Mouse (Mus musculus): Measurements from ENCODE around the gene F830045P16Rik. TPM values are rescaled to one million over a fixed set of nuclear protein-coding genes. Genes with fewer than 3 reads are reported as not detected.

F830045P16Rik gene
- polyA plus RNA-seq, 1 experiment: not detected

DNA sequence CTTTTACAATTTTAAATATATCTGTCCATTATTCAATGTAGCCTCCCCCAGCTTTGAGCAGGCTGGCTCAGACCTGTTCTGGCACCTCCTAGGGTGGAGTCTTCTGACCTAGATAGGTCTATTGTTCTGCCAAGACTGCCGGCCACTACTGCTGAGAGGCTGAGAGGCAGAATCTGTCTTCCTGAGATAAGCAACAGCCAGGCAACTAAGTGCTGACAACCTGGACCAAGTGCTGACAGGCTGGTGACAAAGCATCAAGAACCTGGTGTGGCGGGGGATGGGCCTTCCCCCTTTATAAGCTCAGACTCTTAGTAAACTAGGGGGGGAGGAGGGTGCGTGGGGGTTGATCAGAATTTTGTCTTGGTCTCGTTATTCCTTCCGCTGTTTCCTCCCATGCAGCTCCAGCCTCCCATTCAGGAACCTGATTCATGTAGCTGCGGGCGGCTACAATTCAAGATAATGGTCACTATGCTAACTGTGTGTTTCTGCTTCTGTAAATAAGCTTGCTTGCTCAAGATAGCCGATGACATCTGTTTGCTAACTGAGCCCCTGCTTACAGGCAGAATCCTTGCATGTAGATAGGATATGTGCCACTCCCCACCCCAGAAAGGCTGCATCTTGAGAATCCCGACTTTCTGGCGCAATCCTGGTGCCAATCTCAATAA lies 115.4 kb downstream of the F830045P16Rik start:
- no peak for TF ChIP-seq GATA1 (IDR thresholded peaks at IDR 0.05; ENCODE audit: low read length)

DNA sequence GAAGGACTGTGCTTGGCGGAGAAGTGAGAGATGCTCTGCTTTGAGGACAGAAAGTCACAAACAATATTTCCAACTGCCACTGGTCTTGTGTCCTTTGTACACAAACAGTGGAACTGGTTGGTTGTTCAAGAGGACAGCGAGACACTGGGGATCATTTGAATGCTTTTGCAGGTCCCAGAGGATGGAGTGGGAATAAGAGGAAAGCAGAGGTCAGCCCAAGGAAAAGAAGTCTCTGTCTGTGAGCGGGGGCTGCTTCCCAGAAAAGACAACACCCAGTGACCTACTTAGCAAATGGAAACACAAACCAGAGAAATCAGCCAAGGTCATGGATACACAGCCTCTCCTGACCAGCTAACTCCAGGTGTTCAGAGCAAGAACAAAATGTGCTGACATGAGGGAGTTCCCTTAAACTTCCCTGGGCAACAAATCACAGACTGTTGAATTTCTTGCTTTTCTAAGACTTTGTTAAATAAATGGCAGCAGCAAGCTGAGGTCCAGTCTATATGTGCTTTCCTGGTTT lies 117.0 kb downstream of the F830045P16Rik start:
- no peak for TF ChIP-seq GATA1 (IDR thresholded peaks at IDR 0.05; ENCODE audit: low read length)

DNA sequence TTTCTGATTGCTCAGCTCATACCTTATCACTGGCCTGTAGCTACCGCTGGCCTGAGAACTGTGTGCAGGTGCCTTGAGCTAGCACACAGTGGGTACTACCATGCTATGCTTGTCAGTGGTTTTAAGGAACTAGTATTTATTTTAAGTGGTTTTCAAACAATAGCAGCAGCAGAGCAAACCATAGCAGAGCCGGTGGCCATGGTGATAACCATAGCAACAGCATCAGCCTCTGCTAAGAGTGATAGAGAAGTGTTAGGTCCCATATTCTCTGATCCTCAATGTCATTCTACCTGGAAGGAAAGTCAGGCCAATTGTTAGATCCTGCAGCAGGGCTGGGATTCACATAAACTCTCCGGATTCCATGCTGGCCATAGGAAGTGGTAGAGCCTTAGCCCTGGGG lies 121.8 kb downstream of the F830045P16Rik start:
- TF ChIP-seq GATA1 (IDR thresholded peaks at IDR 0.05; ENCODE audit: low read length): no peak

DNA sequence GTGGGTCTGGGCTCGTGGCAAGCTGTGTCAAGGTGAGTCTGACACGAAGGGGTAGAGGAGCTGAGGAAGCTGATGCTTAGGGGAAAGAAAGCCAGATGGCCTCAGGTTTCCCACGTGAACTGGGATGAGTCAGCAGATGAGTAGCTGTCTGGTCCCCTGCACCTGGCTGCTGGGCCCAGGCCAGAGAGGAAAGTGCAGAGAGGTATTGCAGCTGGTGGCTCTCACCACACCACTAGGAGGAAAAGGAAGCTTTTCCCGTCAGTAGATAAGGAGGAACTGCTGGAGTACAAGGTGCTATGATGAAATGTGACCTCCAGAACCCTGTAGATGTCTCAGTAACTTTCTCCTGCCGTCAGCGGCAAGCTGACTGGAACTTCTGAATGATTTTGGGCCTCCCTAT lies 122.9 kb downstream of the F830045P16Rik start:
- TF ChIP-seq GATA1 (IDR thresholded peaks at IDR 0.05; ENCODE audit: low read length): no peak

DNA sequence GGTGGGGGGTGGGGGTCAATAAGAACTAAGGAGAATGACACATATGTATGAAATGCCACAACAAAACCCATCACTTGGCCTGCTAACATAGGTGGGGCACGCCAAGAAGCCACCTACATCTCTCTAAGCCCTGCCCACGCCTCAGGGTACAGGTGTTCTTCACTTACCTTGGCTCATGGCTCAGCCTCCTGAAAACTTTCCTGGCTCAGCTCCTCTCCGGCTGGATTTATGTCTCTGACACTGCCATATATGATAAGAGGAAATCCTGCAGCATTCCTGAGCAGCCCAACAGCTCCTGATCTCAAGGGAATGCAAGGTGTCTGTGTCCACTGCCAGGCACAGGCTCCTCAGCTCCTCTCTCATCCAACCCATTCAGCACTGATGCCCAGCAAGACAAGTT lies 124.8 kb downstream of the F830045P16Rik start:
- no peak for TF ChIP-seq GATA1 (IDR thresholded peaks at IDR 0.05; ENCODE audit: low read length)

DNA sequence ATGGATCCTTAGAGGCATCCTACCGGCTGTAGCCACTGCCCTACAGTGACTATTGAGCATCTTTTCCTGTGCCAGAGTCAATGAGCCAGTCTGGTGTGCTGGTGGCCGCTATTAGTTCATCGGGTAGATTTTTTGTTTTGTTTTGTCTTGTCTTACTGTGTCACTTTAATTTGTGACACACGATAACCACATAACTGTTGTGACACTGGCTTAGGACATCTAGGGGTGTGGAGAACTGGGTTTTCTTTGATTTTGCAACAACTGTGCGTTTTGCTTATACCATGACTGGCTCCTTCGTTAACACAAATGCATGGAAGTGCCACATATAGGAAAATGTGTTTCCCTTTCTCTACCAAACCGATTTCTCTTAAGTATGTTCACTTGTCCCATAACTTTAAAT lies 126.1 kb downstream of the F830045P16Rik start:
- TF ChIP-seq GATA1 (IDR thresholded peaks at IDR 0.05; ENCODE audit: low read length): no peak

DNA sequence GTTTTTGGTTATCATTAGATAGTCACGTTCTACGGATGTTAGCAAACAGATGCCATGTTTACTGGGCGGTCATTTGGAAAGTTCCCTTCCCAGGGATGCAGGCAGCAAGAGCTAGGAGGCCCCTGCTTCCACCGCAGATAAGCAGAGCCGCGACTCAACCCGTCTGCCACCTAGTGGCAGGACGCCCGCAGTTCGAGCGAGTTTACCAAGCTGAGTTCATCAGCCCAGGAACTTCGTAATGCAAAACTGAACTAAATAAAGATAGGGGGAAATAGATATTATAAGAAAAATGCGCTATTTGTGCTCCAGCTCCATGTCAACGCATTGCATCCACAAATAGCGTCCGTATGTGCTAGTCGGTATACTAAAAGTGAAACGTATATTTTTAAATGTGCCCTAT lies 127.9 kb downstream of the F830045P16Rik start:
- TF ChIP-seq GATA1 (IDR thresholded peaks at IDR 0.05; ENCODE audit: low read length): no peak

Other genes with a start within 250 kb of the F830045P16Rik start
- gene Ckap2l, start 239.4 kb downstream of the F830045P16Rik start, polyA plus RNA-seq (2012): 39.1 and 55.6 TPM in 2 replicates
- gene Il1a, start 226.6 kb downstream of the F830045P16Rik start, polyA plus RNA-seq (2012): not detected in 2 replicates
- 0.04 and 0.11 TPM in 2 replicates for gene Il1b, start 165.5 kb downstream of the F830045P16Rik start, polyA plus RNA-seq (2012)
- not detected in 2 replicates for gene Sirpa, start 56.2 kb upstream of the F830045P16Rik start, polyA plus RNA-seq (2012)
- gene Pdyn, start 163.2 kb upstream of the F830045P16Rik start, polyA plus RNA-seq (2012): not detected in 2 replicates